Mouse (Mus musculus) retina, postnatal 7 days (tissue): ENCODE measurements at regions not wholly inside any gene's neighbourhood (a gene's known extent, or its start where the extent isn't known, plus 50 kb on each side); places are given as distances from the start of the nearest gene placed in this dataset.

Source experiments
- DNase-seq: peaks from one replicate; pipeline ENCODE4 v3.0.0-alpha.2; 2012; ENCODE audit warnings: low read depth, low spot score

GRCm38 (mm10) chr11:44027046-44027445 is 126.0 kb upstream of the Adra1b start:
- DNase-seq = no peak

- no peak for DNase-seq
Measured at GRCm38 (mm10) chr11:44046083-44046482, 145.1 kb upstream of the Adra1b start.

DNA sequence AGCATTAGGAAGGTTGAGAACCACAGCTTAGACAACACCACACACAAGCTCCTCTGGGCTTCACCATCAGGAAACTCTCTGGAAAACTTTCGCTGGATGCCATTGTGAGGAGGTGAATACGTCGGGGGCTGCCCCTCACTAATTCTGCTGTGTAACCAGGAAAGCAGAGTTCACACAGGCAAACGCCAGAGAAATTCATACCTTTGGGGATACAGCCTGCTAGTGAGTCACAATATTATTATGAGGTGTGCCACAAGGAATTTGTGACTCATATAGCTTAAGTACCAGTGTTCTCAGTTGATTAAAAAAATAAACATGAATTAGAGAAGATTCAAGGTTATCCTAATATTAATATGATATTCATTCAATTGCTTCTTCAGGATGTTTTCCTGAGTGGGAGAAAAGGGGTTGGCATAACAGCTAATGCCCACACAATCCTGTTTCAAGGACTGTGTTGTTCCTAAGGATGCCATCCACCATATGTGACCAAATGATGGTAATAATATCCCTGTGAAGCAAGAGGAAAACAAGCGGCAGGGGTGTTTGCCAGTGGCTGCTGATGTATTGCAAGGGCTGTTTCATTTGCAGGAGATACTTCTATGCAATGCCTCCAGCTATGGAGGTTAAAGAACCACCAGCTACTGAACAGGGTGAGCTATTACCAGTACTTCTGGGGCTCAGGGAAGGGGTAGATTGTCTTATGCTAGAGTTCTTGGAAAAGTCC is 148.4 kb upstream of the Adra1b start:
- no peak for DNase-seq

DNA sequence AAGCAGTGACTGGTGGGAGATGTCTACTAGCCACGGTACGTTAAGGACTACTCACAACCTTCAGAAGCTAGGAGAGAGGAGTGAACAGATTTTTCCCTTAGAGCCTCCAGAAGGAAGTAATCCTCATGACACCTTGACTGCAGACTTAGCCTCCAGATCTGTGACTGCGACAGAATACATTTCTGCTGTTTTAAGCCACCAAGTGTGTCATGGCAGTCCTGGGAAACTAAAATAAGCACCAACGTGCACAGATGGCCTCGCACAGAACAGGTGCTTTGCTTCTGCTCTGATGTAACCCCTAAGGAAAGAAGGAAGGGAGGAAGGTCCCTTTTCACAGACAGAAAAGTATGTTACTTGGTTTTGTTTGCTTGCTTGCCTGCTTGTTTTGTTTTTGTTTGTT is 151.5 kb upstream of the Adra1b start:
- no peak for DNase-seq

- DNase-seq = no peak
Measured at GRCm38 (mm10) chr11:44062446-44062845, 161.4 kb upstream of the Adra1b start.

GRCm38 (mm10) chr11:44066176-44066575 is 165.2 kb upstream of the Adra1b start:
- DNase-seq = no peak

DNA sequence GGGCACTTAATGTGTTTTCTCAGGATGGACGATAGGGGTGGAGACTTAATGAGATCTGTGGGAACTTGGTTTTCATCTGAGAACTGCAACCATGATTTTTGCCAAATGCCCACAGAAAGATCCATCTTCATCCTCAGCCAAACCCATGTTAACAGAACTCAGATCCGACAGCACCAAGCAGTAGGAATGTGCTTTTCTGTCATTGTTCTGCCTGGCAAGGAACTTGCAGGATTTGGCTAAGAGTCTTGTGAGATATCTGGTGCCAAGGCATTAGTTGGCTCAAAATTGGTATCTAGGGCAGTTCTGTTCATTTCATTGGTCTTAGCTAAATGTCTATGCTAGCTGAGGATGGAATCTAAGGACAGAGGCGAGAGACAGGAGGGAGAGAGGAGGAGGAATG is 182.7 kb upstream of the Adra1b start:
- DNase-seq = no peak

DNA sequence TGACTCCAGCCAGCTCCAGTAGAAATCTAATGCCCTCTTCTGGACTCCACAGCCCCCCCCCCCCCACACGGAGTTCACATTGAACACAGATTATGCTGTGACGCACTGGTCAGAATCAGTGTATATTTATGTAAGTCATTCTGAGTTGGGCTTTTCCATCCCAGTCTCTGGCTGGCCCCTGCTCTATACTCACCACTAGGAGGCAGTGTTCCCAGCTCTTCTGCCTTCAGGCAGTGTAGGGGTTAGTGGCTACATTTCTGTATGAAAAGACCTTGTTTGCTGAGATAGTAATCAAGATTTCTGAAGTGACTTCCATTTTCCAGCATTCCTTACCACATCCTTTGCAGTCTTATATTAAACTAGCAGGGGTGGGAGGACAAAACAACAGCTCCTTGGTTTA is 185.9 kb upstream of the Adra1b start:
- DNase-seq = no peak

DNA sequence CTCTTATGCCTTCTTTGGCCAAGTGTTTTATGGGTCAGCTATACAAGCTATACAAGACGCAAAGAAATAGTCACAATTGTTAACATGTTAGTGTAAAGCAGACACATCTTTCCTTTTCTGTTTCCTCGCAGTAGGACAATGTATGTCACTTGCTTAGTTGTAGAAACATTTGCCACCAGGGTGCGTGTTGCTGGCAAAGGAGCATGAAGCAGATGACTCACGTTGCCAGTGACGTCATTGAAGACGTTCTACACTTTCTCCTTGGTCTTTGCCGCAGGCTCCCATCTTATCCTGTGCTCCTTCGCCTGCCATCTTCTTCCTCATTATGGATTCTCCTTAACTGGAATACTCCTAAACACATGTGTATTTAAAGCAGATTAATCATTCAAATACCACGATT is 188.5 kb upstream of the Adra1b start:
- no peak for DNase-seq

- DNase-seq = no peak
Measured at GRCm38 (mm10) chr11:44095280-44095679, 194.3 kb upstream of the Adra1b start.

DNA sequence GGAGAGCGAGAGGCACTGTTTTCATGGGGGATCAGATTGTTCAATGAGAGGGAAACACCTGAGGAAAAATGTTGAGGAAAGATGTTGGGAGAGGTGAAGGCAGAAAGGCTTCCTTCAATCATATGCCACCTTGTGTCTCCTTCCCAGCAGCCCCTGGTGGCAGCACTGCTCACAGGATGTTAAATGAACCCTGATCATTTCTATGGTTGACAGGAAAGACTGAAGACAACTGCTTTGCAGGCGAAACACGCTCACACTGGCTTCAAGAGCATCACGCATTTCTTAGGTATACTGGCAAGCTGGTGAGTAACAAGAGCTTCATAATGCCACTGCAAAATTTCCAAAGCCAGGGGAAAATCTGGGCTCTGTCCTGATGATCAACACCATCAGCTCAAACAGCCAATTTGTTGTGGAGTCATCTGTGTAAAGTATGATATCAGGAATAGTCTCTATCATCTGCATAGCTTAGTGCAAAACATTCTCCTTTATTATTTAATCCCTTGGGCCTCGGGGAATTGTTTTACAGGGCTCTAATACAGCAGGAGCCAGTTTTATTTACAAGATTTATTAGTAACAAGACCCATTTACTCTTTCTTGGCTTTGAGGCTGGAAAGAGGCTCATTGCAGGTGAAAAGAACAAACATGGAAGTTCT is 202.3 kb upstream of the Adra1b start:
- no peak for DNase-seq

DNA sequence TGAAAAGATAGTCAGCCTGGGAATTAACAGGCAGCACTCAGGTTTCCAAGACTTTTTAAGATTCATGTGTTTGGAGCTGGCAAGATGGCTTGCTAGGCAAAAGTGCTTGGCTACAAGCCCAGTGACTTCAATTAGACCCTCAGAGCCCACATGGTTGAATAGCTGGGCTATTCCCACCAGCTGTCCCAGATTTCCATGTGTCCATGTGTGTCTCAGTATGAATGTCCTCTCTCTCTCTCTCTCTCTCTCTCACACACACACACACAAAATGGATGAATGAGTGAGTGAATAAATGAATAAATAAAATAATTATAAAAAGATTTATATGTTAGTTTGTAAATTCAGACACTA is 202.8 kb upstream of the Adra1b start:
- DNase-seq = no peak

DNA sequence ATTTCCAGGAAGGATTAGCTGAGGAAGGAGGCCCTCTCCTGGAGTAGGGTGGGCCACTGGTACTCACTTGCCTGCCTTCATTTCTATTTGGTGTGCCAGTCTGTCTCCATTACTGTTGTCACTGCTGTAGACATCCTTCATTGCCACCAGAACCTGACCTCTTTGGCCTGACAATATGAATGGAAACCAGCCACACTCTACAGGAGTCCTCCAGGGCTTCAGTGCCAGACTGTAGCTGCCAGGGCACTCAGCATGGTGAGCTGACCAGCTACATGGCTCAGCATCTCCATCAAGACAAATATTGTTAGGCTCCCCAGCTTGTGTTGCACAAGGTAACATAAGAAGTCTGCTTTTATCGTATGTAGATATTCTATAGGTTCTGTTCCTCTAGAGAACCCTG is 205.2 kb upstream of the Adra1b start:
- DNase-seq = no peak

GRCm38 (mm10) chr11:44111525-44111924 is 210.5 kb upstream of the Adra1b start:
- no peak for DNase-seq

GRCm38 (mm10) chr11:44127088-44127487 is 226.1 kb upstream of the Adra1b start:
- DNase-seq = no peak

- DNase-seq = no peak
Measured at GRCm38 (mm10) chr11:44128481-44128880, 227.5 kb upstream of the Adra1b start.

DNA sequence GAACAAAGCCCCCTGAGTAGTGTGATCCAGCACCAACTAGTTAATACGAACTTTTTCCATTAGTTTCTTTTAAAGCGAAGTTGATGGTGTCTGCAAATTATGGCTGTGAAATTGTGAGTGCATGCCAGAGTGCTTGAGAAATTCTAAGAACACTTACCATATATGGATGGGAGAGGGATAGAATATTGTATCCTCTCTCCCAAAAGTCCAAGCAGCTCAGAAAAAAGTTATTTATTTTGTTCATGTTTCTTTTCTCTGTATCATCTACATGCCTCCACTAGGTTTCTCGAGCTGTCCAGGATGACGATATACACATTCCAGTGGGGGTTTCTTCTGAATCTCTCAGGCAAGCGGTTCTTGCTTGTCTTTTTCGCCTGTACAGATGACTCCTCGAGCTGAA is 232.2 kb upstream of the Adra1b start:
- DNase-seq = no peak

GRCm38 (mm10) chr11:44136024-44136423 is 235.0 kb upstream of the Adra1b start:
- DNase-seq = no peak

- no peak for DNase-seq
Measured at GRCm38 (mm10) chr11:44142996-44143395, 242.0 kb upstream of the Adra1b start.

DNA sequence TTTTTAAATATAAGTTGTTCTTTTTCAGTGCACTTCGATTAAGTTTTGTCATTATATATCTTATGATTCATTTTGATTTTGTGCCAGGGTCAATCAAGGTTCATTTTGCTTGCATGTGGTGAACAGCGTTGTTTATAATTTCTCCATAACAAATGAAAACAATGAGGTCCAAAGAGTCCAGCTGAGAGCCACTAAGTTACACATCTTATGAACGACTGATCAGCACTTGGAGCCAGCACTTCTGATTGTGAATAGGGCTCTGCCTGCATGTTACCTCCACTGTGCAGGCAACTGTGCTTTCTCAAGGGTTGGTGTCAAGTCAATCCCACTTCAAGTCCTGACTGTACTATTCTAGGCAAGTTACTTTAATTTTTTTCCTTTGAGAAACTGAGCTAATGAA is 243.5 kb upstream of the Adra1b start:
- no peak for DNase-seq

GRCm38 (mm10) chr11:44146419-44146818 is 245.4 kb upstream of the Adra1b start:
- no peak for DNase-seq

DNA sequence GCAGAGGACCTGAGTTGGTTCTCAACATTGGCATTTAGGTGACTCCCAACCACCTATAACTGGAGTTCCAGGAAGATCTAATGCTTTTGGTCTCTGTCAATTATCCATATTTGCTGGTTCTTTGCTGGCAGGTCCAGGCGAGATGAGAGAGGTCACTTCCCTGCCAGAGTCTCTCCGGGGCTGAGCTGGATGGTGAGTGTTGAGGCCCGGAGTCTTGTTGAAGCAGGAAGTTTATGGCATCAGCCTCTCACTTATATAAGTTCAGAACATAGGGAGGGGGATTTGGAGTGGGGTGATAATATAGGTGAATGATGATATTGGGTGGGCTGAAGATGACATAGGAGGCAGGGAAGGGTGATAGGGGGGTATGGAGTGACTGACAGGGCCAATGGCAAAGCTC is 246.3 kb upstream of the Il12b start:
- no peak for DNase-seq

DNA sequence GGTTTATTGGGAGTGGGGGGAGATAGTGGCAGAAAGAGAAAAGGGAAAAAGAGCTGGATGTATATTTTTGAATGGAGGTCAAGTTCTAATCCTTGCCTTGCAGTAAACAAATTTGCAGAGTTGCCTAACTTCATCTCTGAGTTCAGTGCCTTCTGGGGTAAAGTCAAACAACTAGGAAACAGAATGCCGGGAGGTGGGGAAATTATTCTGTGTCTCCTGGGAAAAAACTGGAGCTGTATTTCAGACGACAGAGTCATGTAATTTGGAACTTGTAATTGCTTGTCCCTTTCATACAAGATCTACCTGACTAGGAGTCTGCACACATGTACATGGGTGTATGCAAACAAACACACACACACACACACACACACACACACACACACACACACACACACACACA is 244.3 kb upstream of the Il12b start:
- no peak for DNase-seq

DNA sequence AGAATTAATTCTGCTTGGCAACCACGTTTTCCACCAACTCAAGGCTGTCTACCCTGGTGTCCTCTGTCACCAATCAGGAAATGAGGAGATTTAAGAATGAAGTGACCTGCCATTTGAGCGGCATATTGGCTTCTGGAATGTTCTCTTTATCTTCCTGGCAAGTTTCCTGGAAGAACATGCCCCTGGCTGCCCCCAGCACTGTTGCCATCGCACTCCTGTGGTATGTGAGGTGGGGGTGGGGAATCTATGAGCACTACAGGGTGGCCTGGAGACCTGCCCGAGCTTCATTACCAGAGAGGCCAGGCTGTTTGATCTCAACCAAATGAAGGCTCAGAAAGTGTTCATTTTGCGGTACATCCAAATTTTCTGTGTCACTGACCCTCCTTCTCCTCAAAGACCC is 243.8 kb upstream of the Il12b start:
- no peak for DNase-seq
